Mouse (Mus musculus) adipocyte (in vitro differentiated cells): ENCODE results near the gene Nadsyn1.

ENCODE experiments used
- DNase-seq: peaks from one replicate; pipeline ENCODE4 v3.0.0-alpha.2; 2016; ENCODE audit warnings: low spot score

Nadsyn1 gene

DNA sequence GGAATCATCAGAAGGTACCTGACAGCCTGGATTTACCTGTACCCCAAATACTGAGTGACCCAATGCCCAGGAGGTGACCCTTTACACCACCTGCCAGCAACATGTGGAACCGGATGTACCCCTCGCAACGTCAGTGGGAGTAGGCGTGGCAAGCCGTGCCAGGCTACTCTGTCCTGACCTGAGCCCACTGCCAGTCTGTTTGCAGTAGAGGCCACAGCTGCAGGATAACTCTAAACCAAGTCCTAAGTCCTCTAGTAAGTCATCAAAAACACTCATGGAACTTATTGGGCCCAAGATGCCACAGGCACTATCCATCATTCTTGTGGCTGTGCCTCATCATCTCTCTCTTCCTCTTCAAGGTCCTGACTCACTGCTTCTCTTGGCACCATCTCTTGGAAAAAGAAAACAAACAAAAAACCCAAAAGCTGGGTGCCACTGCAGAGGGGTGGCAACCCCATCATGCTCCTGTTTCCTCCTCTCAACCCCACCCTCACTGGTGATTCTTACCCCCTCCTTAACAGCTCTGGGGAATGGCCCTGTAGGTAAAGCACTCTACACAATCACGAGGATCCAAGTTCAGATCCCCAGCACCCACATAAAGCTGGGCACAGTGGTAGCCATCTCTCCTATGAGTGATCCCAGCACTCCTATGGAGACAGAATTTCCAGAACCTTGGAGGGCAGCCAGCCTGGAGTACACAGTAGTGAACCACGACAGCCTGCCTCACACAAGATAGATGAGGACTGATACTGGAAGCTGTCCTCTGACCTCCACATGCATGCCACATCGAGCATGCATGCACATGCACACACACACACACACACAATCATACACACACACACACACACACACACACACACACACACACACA lies 21.2 kb downstream of the Nadsyn1 start:
- DNase-seq = no peak

DNA sequence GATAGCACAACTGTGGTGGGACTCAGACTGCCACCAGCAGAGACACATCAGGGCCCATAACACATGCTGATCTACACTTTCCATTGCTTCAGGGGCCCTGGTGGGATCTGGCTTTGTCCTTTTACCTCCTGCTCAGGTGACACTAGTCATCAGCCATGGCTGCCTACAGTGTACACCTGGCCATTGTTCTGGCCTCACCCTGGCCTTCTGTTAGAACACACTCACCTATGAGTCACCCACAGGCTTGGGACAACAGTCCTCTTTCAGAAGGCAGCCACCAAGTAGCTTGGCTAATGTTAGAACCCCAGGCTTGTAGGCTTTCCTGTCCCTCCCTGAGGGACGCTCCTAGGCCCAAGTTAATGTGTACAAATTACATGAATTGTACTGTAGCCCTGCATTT lies 21.9 kb downstream of the Nadsyn1 start:
- no peak for DNase-seq

DNA sequence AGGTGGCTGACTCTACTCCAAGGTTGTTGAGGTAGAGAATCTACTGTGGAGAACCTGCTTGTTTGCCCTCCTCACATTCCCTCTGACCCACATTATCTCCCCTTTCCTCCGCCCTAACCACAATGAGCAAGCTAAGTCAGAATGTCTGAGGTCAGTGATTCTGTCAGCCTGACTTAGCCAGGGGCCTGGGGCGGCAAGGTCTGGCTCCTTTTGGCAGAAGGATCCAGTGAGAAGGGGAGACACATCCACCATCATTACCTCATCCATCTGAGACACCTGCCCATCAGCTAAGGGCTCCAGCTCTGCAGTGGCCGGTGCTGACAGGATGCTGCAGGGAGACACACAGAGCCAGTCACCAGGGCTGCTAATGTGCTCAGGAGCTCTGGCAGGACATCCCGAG lies 23.9 kb downstream of the Nadsyn1 start:
- DNase-seq = no peak

DNA sequence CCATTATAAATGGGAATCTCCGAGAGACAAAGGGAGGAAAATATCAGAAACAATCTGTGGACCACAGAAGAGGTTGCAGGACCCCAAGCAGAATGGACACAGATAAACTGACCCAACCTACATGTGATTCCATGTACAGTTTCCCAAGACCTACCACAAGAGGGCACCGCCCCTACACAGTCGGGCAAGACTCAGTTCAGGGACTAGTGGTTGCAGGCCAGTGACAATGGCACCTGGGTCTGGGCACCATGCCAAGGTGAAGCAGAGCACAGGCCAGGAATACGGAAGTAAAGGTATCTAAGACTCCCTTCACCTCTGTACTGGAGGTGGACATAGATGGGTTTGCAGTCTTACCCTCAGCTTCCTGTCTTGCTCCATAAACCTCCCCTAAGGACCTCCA lies 29.5 kb downstream of the Nadsyn1 start:
- DNase-seq = peak; percentile 23

DNA sequence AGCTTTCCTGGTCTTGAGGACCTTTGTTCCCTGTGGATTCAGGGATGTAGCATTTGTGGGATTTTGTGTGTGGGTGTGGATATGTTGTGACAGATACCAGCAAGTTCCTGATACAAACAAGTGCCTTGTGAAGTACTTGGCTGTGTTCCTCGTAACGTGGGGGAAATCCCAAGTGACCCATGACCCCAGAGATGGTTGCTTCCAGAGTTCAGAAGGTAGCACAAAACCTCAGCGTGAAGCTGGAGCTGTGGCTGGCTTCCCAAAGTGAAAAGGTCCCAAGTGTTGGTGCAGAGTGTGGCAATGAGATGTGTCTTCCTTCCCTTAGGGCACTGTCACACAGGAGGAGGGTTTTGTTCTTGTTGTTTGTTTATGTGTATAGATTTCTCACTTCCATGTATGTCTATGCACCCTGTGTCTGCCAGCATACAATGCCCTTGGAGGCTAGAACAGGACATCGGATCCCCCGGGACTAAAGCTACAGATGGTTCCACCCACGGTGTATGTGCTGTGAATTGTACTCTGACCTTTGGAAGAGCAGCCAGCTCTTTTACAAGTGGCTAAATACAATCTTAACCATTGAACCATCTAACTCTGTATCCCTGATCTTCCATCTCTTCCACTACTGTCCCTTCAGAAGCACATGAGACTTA lies 30.2 kb downstream of the Nadsyn1 start:
- DNase-seq = peak; percentile 63

DNA sequence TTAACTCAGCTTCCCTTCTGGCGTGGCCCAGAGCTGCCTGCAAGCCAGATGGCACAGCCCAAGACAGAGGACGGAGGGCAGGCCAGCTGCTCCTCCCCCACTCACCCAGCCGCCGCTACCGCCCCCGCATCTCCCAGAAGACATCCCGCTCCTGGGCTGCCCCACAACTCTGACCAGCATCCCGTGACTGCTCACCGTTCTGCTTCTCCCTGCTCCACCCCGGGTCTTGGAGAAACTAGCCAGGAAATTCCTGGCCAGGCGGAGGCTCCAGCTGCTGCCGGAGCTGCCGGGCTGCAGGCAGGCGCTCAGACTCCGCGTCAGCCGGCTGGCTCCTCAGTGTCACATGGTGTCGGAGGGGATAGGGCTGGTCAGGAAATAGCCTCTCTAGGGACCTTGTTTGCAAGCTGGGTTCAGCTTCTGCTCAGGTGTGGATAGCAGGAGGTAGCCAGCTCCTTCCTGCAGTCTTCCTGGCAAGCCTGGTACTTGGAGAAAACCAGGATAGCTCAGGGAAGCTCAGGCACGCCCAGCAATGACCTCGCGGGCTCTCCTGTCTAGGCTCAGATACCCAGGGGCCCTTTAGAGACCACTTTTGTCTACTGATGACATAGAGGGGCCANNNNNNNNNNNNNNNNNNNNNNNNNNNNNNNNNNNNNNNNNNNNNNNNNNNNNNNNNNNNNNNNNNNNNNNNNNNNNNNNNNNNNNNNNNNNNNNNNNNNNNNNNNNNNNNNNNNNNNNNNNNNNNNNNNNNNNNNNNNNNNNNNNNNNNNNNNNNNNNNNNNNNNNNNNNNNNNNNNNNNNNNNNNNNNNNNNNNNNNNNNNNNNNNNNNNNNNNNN lies 38.4 kb downstream of the Nadsyn1 start, which contains the start of gene Mrgpre:
TSS of gene Mrgpre (minus strand) at position 505 of the 834 bp plus-strand sequence.
- DNase-seq = peak; percentile 70

DNA sequence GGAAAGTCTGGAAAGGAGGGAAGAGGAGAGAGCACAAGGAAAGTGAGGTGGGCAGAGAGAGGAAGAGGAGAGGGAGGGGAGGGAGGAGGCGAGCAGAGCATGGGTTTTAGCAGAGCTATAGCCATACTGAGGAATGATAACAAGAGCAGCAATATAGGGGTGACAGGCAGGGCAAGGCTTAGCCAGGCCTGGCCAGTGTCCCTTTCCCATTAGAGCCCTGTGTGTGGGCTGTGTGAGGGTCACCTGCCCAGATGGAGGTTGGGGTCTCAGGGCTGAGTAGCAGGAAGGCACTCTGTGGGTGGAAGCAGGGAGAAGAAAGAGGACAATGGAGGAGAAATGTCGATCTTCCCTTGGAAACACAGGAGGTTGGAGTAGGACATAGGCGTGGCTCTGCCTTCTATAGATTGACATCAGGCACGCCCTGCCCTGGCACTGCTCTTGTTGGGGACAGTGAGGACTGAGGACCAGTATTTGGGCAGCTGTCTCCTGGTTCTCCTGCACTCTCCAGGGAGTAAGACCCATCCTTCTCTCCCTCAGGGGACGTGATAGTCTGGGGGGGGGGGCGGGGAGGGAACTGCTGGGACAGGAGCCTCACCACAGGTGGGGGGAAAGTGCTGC lies 39.2 kb downstream of the Nadsyn1 start:
- no peak for DNase-seq

DNA sequence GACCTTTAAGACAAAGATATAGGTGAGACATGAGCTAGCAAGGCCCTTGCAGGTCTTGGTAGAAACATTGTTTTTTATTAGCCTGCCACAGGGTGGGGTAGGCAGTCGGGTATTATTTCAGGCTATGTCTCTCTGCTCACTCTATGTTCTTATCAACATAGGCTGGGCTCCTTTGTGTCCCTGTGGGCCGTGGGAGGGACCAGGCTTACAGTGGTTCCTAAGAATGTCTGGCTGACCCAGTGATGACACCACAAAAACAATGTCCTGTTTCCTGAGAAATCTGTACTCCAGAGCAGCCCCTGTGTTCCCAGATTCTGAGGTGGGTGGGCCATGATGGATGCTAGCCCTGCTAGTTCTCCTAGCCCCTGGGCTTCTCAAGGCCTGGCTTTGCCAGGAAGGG lies 45.3 kb downstream of the Nadsyn1 start:
- DNase-seq = no peak

DNA sequence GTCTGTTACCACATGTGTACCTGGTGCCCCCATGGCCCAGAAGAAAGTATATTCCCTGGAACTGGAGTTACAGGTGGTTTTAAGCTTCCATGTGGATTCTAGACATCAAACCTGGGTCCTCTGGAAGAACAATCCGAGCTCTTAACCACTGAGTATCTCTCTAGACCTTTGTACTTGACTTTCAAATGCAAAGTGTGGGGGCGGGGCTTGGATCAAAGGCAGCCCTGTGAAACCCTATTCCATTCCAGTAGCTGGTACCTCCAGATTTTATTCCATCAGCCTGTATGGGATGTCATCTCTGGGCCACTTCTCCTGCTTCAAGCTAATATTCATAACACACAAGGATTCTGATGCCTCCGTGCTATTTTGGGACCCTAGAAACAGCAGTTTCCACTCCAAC lies 46.5 kb downstream of the Nadsyn1 start:
- no peak for DNase-seq

DNA sequence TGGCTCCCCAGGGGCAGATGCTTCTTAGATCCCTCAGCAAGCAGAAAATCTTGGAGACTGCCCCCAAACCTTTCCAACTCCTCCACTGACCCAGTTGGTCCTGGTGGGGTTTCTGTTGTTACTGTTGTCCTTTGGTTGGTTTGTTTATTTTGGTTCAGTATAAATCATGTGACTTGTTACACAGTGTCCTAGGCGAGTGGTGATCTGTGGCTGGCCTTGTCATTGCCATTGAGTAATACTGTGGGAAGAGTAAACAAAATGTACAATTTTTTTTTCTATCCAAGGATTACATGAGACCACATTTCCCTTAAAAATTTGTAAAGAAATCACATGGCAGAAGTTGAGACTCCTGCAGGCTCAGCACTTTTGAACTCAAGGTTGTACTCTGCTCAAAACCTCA lies 53.2 kb downstream of the Nadsyn1 start:
- peak; percentile 87 for DNase-seq

DNA sequence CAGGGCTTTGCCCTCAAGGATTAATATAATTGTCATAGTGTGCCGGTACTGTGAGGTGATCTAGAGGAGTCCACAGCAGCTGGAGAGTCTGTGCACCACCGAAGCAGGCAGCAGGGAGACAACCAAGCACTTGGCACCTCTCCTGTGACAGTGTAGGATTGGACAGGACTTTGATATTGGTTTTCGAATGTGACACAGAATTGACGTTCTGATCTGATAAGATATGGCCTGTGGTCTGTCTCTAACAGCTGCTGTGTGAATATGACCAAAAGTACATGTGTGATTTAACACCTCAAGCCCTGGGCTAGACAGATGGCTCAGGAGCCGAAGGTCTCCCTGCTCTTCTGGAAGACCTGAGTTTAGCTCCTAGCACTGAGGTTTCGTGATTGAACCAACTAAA lies 54.4 kb downstream of the Nadsyn1 start:
- no peak for DNase-seq

DNA sequence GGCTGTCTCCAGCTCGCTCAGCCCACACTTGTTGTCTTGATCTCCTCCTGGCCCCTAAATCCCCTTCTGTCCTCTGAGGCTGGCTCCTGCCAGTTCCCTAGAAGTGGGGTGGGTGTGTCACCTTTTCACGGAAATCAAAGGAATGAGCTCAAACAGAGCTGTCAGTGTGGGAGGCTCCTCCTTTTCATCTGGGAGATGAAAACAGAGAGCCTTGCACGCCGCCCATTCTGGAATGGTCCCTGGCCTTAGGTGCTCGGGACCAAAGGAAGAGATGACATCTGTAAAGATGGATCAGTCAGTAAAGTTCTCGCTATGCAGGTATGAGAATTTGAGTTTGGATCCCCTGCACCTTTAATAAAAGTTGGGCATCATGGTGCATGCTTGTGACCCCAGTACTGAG lies 55.8 kb downstream of the Nadsyn1 start, which contains the start of gene Mrgprg:
TSS of gene Mrgprg (minus strand) at position 101 of the 400 bp plus-strand sequence.
- DNase-seq = no peak

DNA sequence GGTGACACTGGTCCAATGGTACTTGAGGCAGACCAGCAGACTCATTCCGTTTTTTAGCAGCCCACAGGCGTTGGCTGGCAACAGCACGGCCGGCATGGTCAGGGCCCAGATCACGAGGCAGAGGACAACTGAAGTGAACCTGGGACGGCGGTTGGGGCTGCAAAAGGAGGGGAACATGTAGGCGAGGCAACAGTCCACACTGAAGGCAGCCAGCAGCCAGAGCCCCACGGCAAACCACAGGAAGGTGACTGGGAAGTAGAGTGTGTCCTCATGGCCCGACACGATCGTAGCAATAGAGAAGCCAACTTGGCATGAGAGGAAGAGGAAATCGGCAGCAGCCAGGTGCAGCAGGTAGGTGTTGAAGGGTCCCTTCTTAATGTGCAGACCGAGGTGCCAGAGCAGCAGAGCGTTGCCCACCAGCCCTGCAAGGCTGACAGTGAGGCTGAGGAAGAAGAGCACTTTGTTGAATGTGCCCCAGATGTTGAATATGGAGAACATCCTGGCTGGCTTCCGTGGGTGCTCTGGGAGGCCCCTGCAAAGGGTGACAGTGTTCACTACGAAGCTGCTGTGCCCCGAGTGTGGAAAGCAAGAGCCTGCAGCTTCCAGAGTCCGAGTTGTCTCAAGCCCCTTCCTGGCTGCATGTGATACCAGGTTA lies 57.6 kb downstream of the Nadsyn1 start:
- no peak for DNase-seq

DNA sequence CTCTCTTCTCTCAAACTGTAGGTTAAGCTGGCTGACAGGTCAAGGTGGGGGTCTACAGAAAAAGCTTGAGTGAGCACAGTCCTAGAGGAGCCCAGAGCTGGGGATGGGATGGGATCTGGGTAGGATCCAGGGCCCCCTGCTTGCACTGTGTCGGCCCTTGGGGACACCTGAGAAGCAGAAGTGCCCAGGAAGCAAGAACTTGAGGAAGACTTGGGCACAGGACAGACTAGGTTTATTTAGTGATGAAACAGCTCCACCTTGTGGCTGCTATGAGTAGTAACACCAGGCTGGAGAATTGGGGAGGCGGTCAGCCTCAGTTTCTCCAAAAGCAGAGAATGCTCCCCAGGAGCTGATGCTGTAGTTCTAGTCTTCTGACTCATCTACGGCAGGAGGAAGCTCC lies 58.9 kb downstream of the Nadsyn1 start:
- peak; percentile 53 for DNase-seq

DNA sequence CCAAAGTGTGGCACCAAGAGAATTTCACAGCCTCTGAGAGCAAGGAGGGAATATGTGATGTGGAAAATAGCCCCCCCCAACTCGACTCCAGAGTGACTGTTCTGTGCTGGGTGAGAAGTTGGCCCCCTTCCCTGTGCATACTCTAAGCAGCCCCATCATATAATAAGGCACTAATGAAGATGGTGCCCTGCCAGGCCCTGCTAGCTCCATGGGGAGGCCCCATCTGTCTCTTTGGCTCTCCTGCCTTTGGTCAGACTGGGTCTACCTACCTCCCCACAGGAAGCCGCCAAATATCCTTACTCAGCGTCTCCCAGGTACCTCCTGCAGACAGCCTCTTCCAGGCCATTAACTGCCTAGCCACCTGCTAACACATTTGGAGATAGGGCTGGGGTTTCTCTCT lies 63.7 kb downstream of the Nadsyn1 start:
- DNase-seq = no peak

DNA sequence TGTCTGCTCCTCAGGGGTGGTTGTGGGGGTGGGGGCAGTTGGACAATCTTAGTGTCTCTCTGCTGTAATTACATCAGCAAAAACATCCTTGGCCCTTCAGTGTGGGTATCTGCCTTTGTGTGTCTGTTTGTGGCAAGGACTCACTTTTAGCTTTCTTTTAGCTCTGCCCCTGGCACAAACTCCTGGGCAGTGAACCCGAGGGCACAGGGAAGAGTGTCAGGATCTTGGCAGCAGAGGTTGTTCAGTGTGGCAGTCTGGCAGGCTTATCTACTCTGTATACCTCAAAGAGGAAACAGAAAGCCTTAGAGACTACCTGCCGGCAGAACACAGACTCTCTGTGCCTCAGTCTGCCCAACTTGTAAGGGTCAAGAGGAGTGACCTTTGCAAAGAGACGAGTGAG lies 65.0 kb downstream of the Nadsyn1 start:
- no peak for DNase-seq

DNA sequence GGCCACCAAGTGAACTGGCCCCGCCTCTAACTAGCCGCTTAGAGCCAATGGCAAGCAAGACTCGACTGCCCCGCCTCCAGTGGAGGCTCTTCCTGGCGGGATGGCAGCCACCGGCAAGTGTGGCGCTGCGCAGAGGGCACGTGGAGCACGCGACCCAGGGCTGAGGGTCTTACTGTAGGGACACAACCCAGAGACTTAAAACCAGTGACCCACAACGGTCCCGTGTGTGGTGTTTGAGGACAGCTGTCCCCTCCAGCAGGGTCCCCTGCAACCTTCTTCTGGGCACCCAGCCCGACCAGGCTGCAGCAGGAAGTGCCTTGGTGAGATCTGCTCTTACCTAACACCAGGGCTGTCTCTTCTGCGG lies 65.6 kb downstream of the Nadsyn1 start:
- peak; percentile 75 for DNase-seq

DNA sequence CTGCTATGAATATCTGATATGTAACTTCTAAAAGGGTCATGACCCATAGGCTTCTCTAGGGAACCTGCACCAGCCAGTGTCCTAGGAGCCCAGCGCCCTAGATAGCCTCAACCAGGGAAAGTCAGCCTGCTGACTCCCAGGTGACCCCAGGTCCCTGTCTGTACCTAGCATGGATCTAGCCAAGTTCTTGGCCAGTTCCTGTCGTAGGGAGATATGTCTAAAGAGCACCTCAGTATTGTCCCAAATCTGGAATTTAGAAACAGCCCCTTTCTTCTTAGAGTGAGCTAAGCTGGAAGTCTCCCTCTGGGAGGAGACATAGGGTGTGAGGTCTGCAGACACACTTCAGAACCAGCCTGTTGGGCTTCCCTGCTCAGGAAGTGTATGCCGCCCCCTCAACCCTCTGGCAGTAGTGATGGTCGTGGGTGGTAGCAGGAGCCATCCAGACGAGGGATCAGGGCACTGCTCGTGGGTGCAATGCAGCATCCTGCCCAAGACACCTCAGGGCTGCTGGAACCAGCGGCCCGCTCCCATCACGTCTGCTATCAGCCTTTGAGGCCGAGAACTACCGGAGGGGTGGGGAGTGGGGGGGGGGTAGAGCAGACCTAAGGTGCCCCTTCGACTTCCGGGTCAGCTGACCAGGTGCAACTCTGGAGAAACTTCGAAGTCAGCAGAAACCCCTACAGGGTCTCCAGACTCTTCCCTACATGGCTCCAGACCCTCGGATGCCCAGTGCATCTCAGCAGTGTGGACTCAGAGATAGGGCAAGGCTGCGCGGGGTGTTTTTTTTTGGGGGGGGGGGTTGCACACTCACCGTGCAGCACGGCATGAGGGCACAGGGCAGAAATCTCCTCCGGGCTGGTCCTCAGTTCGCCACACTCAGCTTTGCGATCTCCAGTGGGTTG lies 66.3 kb downstream of the Nadsyn1 start, which contains the start of gene Osbpl5:
TSS of gene Osbpl5 (minus strand) at position 861 of the 902 bp plus-strand sequence.
- no peak for DNase-seq

DNA sequence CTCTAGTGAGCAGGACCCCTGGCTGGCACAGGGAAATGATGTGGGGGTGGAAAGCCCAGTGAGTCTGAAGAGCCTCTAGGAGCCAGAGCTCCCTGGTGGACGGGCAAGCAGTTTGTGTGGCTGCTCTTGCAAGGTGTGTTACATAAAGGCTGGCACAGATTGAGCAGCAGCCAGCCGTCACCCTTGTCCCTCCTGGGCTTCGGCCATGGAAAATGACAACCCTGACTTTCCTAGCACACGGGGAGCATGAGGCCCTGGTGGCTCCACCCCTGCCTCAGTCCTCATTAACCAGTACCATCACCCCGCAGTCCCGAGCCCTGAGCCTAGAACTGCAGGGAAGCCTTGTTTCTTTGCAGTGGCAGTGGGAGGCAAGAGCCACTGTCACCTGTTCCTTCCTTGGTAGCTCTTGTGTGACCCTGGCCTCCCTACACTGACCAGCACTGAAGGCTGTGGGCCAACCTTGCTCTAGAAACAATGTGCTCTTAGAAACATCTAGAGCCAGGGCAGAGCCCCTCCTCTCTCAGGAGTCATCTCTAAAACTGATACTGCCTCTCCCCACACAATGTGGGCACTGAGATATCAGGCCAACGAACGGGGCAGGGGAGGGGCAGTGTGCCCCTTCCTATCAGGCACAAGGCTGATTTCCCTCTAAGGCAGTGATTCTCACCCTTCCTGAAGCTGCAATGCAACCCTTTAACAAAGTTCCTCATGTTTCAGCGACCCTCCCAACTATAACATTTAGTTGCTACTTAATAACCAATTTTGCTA lies 67.1 kb downstream of the Nadsyn1 start:
- DNase-seq = peak; percentile 55
